Mouse (Mus musculus) heart, embryonic 12.5 days (tissue): ENCODE measurements around the gene Suclg2. TPM values are rescaled to one million over a fixed set of nuclear protein-coding genes. Genes with fewer than 3 reads are reported as not detected.
"Not testable (repeated sequence)": the region's sequence is repeated elsewhere in the genome, so short reads cannot be mapped to it uniquely, and the experiment has no call there.

Experiments
- ATAC-seq: fragments of 200-750 bp; cut with Nextera tagmentation; 2 replicates; pipeline ENCODE4 v1.8.0; 2017; ENCODE audit warnings: moderate TSS enrichment, moderate library complexity; ENCODE audit not compliant: insufficient number of reproducible peaks, low FRiP score
- H3K27ac ChIP-seq: fragments of 300-500 bp; sonication (generic); 2 replicates; pipeline ENCODE4 v1.5.1; 2016; ENCODE audit warnings: mild to moderate bottlenecking, moderate library complexity; ENCODE audit not compliant: poor library complexity, severe bottlenecking
- H3K27me3 ChIP-seq: fragments of 300-500 bp; sonication (generic); replicated peaks from 2 replicates; pipeline ENCODE4 v1.6.1; 2016; ENCODE audit warnings: mild to moderate bottlenecking, moderate library complexity
- H3K36me3 ChIP-seq: fragments of 300-500 bp; sonication (generic); 2 replicates; pipeline ENCODE4 v1.6.1; 2016; ENCODE audit warnings: mild to moderate bottlenecking, moderate library complexity
- H3K4me1 ChIP-seq: fragments of 300-500 bp; sonication (generic); replicated peaks from 2 replicates; pipeline ENCODE4 v1.6.1; 2016; ENCODE audit warnings: mild to moderate bottlenecking
- H3K4me2 ChIP-seq: fragments of 300-500 bp; sonication (generic); 2 replicates; pipeline ENCODE4 v1.6.1; 2016; ENCODE audit warnings: mild to moderate bottlenecking, moderate library complexity
- H3K4me3 ChIP-seq: fragments of 300-500 bp; sonication (generic); 2 replicates; pipeline ENCODE4 v1.5.1; 2016; ENCODE audit warnings: mild to moderate bottlenecking
- H3K9ac ChIP-seq: fragments of 300-500 bp; sonication (generic); 2 replicates; pipeline ENCODE4 v1.6.1; 2016; ENCODE audit warnings: mild to moderate bottlenecking, moderate library complexity
- H3K9me3 ChIP-seq: fragments of 300-500 bp; sonication (generic); replicated peaks from 2 replicates; pipeline ENCODE4 v1.6.1; 2016; ENCODE audit warnings: mild to moderate bottlenecking, moderate library complexity
- WGBS: fragments of 180-500 bp; shearing (Covaris S2); methylation state at CpG from one replicate; pipeline ENCODE4 v1.1.7; 2016; 5-methylcytosine and 5-hydroxymethylcytosine counted together
- polyA plus RNA-seq: library from polyadenylated mRNA; unstranded; fragments of >200 nt; fragmentation: Nextera tagmentation; extraction: Ambion mirVana; gene quantifications from 2 replicates; pipeline ENCODE4 v1.2.1, GENCODE M21; 2016

The Suclg2 gene
- polyA plus RNA-seq, 1 experiment from 2014 or later = 98.7 TPM

- H3K4me3 ChIP-seq = no peak overlapping the region
- ATAC-seq = no peak
- 90% methylated on average over 4 of the region's 4 CpGs for WGBS
Measured at GRCm38 (mm10) chr6:95620804-95621203, 97.8 kb downstream of the Suclg2 start.

DNA sequence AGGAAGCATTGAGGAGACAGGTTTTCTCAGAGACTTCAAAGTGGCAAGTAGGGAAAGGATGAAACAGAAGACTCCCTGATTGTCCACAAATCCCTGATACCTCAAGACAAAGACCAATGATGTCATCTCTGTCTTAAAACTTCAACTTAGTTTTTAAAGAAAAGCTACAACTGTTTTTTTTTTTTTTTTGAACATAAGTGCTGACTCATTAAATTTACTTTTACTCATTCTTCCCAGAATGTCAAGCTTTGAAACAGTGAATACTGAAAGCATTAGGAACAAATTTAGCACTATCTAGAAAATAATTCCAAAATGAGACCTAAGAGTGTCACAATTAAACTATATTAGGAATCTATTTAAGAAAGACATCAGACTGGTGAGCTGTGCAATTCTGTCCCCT lies 98.8 kb downstream of the Suclg2 start:
- Histone ChIP-seq H3K9ac (no peak overlapping the region), H3K9me3 (no peaks in the 10 kb centered on the region), H3K27ac (no peak overlapping the region), H3K4me2 (no peak overlapping the region), H3K4me3 (no peak overlapping the region), H3K27me3 (no peaks in the 10 kb centered on the region), H3K36me3 (no peaks in the 10 kb centered on the region), H3K4me1 (no peaks in the 10 kb centered on the region; the same call in 1 of the 2 replicates)
- no peak for ATAC-seq

More at GRCm38 (mm10) chr6:95620804-95621203, 97.8 kb downstream of the Suclg2 start:
- Histone ChIP-seq H3K4me2 (no peak overlapping the region), H3K36me3 (no peaks in the 10 kb centered on the region), H3K27me3 (no peaks in the 10 kb centered on the region), H3K4me1 (no peaks in the 10 kb centered on the region; the same call in 1 of the 2 replicates), H3K27ac (no peak overlapping the region), H3K9me3 (no peaks in the 10 kb centered on the region), H3K9ac (no peak overlapping the region)

DNA sequence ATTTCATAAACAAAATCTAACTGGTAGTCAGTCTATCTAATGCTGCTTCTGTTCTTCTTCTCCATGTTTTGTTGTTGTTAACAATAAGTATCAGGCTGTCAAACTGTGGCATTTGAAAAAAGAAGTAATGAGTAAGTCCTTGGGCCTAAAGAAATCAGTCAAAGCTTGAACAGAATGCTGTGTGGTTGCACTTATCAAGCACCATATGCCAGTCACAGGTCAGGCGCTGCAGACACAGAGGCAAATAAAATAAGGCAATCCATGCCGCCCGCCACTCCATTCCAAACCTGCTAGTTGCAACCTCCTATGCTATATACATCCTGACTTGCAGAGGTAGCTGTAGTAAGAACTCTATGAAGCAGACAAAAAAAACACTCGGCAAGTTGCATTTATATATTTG lies 100.2 kb downstream of the Suclg2 start:
- no peak overlapping the region for H3K4me3 ChIP-seq
- no peak overlapping the region for H3K4me2 ChIP-seq
- H3K27me3 ChIP-seq = no peaks in the 10 kb centered on the region
- no peaks in the 10 kb centered on the region for H3K9me3 ChIP-seq
- no peaks in the 10 kb centered on the region for H3K36me3 ChIP-seq
- no peak overlapping the region for H3K27ac ChIP-seq
- WGBS = 79% methylated on average over 4 of the region's 4 CpGs
- ATAC-seq = no peak
- H3K9ac ChIP-seq = no peak overlapping the region
- no peaks in the 10 kb centered on the region; the same call in 1 of the 2 replicates for H3K4me1 ChIP-seq

DNA sequence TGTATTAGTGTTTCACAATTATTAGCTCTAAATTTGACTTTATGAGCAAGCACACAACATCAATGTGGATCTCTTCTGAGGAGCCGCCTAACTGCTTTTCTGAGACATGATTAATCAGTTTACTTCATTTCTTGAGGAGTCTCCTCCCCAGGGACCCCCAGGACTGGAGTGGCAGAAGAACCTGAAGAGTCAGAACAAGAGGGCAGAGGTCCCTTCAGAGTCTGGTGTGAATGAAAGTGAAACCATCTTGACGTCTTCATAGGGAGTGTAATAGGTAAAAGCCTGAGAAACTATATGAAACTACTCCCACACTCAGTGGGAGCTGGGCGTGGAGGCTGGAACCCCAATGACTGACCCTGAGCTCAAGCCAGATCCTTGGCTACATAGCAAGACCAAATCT lies 105.4 kb downstream of the Suclg2 start:
- ATAC-seq = no peak
- no peaks in the 10 kb centered on the region for H3K36me3 ChIP-seq
- no peak overlapping the region for H3K27ac ChIP-seq
- H3K4me3 ChIP-seq = no peak overlapping the region
- H3K27me3 ChIP-seq = no peaks in the 10 kb centered on the region
- no peak overlapping the region for H3K4me2 ChIP-seq
- H3K4me1 ChIP-seq = no peaks in the 10 kb centered on the region
- 80% methylated on average over 3 of the region's 3 CpGs for WGBS
- no peak overlapping the region for H3K9ac ChIP-seq
- no peaks in the 10 kb centered on the region for H3K9me3 ChIP-seq

- Histone ChIP-seq H3K9ac (no peak overlapping the region), H3K4me2 (no peak overlapping the region), H3K27me3 (no peaks in the 10 kb centered on the region), H3K9me3 (no peaks in the 10 kb centered on the region), H3K27ac (no peak overlapping the region), H3K36me3 (no peaks in the 10 kb centered on the region), H3K4me1 (no peaks in the 10 kb centered on the region), H3K4me3 (no peak overlapping the region)
- 80% methylated on average over 3 of the region's 3 CpGs for WGBS
- no peak for ATAC-seq
Measured at GRCm38 (mm10) chr6:95612412-95613022, 106.1 kb downstream of the Suclg2 start.

- no peak for ATAC-seq
- Histone ChIP-seq H3K9me3 (no peaks in the 10 kb centered on the region), H3K27ac (no peak overlapping the region), H3K27me3 (no peaks in the 10 kb centered on the region), H3K4me1 (no peaks in the 10 kb centered on the region), H3K36me3 (no peaks in the 10 kb centered on the region), H3K4me2 (no peak overlapping the region), H3K4me3 (no peak overlapping the region), H3K9ac (no peak overlapping the region)
- 80% methylated on average over 3 of the region's 3 CpGs for WGBS
Measured at GRCm38 (mm10) chr6:95611059-95611458, 107.5 kb downstream of the Suclg2 start.

- no peak for ATAC-seq
- 83% methylated on average over 3 of the region's 3 CpGs for WGBS
Measured at GRCm38 (mm10) chr6:95608123-95608522, 110.5 kb downstream of the Suclg2 start.

GRCm38 (mm10) chr6:95600731-95601130 lies 117.9 kb downstream of the Suclg2 start:
- WGBS = 88% methylated on average over 8 of the region's 8 CpGs
- not testable (repeated sequence) for H3K4me1 ChIP-seq, ATAC-seq

More at GRCm38 (mm10) chr6:95608123-95608522, 110.5 kb downstream of the Suclg2 start:
- Histone ChIP-seq H3K9ac (no peak overlapping the region), H3K9me3 (no peaks in the 10 kb centered on the region), H3K27me3 (no peaks in the 10 kb centered on the region), H3K27ac (no peak overlapping the region), H3K4me1 (no peaks in the 10 kb centered on the region), H3K4me3 (no peak overlapping the region), H3K4me2 (no peak overlapping the region), H3K36me3 (no peaks in the 10 kb centered on the region)

DNA sequence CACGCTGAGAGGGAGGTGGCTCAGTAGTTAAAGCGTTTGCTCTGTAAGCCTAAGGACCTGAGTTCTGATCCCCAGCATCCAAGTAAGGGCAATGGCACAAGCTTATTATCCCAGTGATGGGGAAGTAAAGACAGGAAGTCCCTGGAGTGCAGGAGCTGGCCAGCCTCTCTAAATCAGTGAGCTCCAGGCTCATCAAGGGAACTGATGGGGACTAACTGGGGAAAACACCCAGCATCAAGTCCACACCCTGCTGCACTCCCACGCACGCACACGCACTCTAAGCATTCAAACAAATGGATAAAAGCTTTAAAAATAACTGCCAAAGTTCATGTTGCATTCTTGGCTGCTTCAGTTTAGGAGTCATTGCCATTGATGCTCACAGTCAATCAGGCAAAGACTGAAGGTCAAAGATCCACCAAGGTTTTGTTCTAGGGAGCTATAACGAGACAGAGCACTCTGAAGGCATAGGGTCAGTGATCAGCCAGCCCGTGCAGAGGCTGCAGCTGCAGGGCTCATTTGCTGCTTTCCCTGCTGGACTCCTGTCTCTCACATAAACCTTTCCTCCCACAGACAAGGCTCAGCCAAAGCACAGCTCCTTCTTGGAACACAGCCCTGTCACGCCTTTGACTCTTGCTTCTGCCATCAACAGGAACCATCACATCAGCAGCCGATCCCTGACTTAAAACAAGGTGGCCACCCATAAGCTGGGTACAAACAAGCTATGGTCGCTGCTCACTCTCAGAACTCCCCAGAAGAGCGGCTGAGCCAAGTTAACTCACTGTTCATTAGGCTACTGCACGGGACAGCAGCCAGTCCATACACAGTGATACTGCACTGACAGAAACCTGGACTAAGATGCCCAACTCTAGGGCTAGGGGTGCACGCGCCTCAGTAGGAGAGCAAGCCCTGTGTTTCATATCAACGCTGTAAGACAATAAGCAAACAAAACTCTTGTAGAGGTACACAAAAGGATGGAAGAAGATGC lies 121.5 kb downstream of the Suclg2 start:
- H3K27ac ChIP-seq = no peak overlapping the region
- H3K36me3 ChIP-seq = peaks cover 8% of the 10 kb centered on the region; the same call in 1 of the 2 replicates
- ATAC-seq = no peak
- no peak overlapping the region for H3K4me2 ChIP-seq
- H3K27me3 ChIP-seq = no peaks in the 10 kb centered on the region
- no peaks in the 10 kb centered on the region for H3K9me3 ChIP-seq
- no peak overlapping the region for H3K4me3 ChIP-seq
- no peak overlapping the region for H3K9ac ChIP-seq
- H3K4me1 ChIP-seq = 0 out of 2 replicates have a peak, but pooled peaks cover 3% of the 10 kb centered on the region
- WGBS = 82% methylated on average over 15 of the region's 15 CpGs

More at GRCm38 (mm10) chr6:95600731-95601130, 117.9 kb downstream of the Suclg2 start:
- not testable (repeated sequence) for H3K9ac ChIP-seq, H3K9me3 ChIP-seq, H3K4me3 ChIP-seq, H3K36me3 ChIP-seq, H3K27me3 ChIP-seq, H3K27ac ChIP-seq, H3K4me2 ChIP-seq

- H3K4me2 ChIP-seq = no peak overlapping the region
- no peak overlapping the region for H3K4me3 ChIP-seq
- WGBS = 56% methylated on average over 2 of the region's 2 CpGs
- H3K9me3 ChIP-seq = no peaks in the 10 kb centered on the region
- ATAC-seq = no peak
- H3K27ac ChIP-seq = no peak overlapping the region
- H3K27me3 ChIP-seq = no peaks in the 10 kb centered on the region
- no peak overlapping the region for H3K9ac ChIP-seq
- 0 out of 2 replicates have a peak, but pooled peaks cover 3% of the 10 kb centered on the region for H3K4me1 ChIP-seq
- peaks cover 8% of the 10 kb centered on the region; the same call in 1 of the 2 replicates for H3K36me3 ChIP-seq
Measured at GRCm38 (mm10) chr6:95595852-95596251, 122.7 kb downstream of the Suclg2 start.

DNA sequence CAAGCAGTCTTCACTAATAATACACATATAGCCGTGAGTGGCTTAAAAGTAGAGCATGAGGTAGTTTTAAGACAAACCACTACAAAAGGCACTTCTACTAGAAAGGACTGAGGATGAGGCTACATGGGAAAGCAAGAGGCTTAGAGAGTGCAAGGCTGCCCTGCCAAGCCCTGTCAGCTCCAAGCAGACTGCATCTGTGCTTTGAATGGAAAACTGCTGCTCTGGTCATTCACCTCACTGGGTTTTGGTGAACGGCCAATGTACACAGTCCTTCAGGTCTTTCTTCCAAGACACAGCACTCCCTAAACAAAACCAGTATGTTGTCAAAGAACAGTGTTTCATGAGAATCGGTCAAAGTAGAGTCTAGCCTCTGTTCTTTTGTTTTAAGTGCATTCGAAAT lies 124.4 kb downstream of the Suclg2 start:
- H3K4me3 ChIP-seq = no peak overlapping the region
- H3K4me2 ChIP-seq = no peak overlapping the region
- H3K36me3 ChIP-seq = peaks cover 8% of the 10 kb centered on the region; the same call in 1 of the 2 replicates
- H3K27me3 ChIP-seq = no peaks in the 10 kb centered on the region
- no peaks in the 10 kb centered on the region for H3K9me3 ChIP-seq
- no peak overlapping the region for H3K9ac ChIP-seq
- 0 out of 2 replicates have a peak, but pooled peaks cover 3% of the 10 kb centered on the region for H3K4me1 ChIP-seq
- no peak for ATAC-seq
- WGBS = 80% methylated on average over 4 of the region's 4 CpGs
- H3K27ac ChIP-seq = no peak overlapping the region
